Mouse (Mus musculus) G1E (cell line): ENCODE results near the gene Tbl1x.

Experiments used
- CTCF ChIP-seq: IDR thresholded peaks from 2 replicates; pipeline ENCODE4 v1.5.1; 2012; ENCODE audit warnings: low read depth, low read length, inconsistent platforms, mixed read lengths
- TAL1 ChIP-seq: conservative IDR thresholded peaks from 2 replicates; pipeline ENCODE4 v1.6.1; 2012; ENCODE audit warnings: low read depth, low read length, inconsistent platforms, mixed read lengths

- no peak for TF ChIP-seq CTCF
- no peak for TF ChIP-seq TAL1
These were observed 66.3 kb downstream of the Tbl1x start for GRCm38 (mm10) chrX:77577108-77577507.
